Mouse (Mus musculus) bone marrow, adult 2 months (tissue): ENCODE data around the gene Dhps.

Experiments
- CTCF ChIP-seq: fragments of 200-500 bp; IDR thresholded peaks from 2 replicates; pipeline ENCODE4 v1.5.1; 2011; ENCODE audit warnings: low read length, control low read depth; ENCODE audit not compliant: control insufficient read depth, insufficient read depth
- POLR2A ChIP-seq: fragments of 200-500 bp; IDR thresholded peaks from 2 replicates; pipeline ENCODE4 v1.6.1; 2011; ENCODE audit warnings: low read depth, mild to moderate bottlenecking, control low read depth, low read length, borderline replicate concordance; ENCODE audit not compliant: control insufficient read depth

DNA sequence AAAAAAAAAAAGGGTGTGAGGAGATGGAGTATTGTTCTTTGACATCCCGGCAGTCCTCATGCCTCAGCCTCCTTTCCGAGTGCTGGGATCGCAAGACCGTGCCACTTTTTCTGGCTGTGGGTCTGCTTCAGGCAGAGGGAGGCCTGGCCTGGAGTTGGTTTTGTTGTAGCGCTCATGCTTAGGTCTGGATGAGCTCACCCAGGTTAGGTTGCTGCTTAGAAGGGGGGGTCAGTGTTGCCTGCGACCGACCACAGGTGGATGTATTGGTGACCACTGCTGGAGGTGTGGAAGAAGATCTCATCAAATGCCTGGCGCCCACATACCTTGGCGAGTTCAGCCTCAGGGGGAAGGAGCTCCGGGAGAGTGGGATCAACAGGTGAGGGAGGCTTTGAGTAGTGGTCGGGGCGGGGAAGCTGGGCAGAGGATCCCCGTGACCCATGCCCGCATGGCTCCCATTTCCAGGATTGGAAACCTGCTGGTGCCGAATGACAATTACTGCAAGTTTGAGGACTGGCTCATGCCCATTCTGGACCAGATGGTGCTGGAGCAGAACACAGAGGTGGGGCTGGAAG lies 1.6 kb downstream of the Dhps start:
- TF ChIP-seq POLR2A: no peak
- TF ChIP-seq CTCF: no peak
